Mouse (Mus musculus): ENCODE measurements around the gene Cpne7. TPM values are rescaled to one million over a fixed set of nuclear protein-coding genes. Genes with fewer than 3 reads are reported as not detected.

The Cpne7 gene
- total and polyA plus RNA-seq, 3 experiments, result not detected

DNA sequence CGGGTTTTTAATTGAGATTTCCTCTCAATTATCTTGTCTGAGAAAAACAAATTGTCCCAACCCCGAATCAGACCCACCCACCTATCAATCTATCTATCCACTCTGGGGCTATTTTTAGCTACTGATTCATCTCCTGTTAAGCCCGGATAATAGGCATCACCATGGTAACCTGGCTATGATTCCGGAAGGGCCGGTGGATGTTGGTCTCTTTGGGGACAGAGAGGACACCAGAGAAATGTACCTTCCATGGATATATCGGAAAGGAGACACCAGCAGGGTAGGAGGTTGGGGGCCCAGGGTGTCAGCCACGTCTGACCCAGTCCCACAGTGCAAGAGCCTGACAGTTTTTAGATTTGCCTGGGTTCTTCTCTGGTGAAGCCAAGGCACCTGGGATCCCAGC is 18.2 kb downstream of the Cpne7 start:
- DNase-seq (ENCODE audit: extremely low read depth), result no peak
- no peak for TF ChIP-seq USF2 (conservative IDR thresholded peaks at IDR 0.05; ENCODE audit: low read depth, low read length)
- TF ChIP-seq SIN3A (IDR thresholded peaks at IDR 0.05; ENCODE audit: low read length), result no peak
- no peak for TF ChIP-seq POLR2AphosphoS2 (IDR thresholded peaks at IDR 0.05; ENCODE audit: low read depth, low read length)
- TF ChIP-seq USF1 (IDR thresholded peaks at IDR 0.05; ENCODE audit: low read depth, low read length), result no peak
- TF ChIP-seq ZMIZ1 (IDR thresholded peaks at IDR 0.05; ENCODE audit: low read depth, low read length), result no peak
- no peak overlapping the region for H3K4me2 ChIP-seq (ENCODE audit: insufficient read depth, low read depth, poor library complexity, severe bottlenecking)
- H3K79me2 ChIP-seq (replicated peaks; ENCODE audit: control insufficient read depth, extremely low read depth, insufficient read depth, poor library complexity, severe bottlenecking), result no peaks in the 10 kb centered on the region
- H3K4me3 ChIP-seq (replicated peaks in 1 of 3; ENCODE audit: low read depth in 2 of 3, low read length in 2 of 3, poor library complexity in 1 of 3), result no peak overlapping the region
- H3K27ac ChIP-seq (ENCODE audit: insufficient read depth, low read depth), result no peak overlapping the region
- dilution Hi-C loops (cut with MboI; ENCODE audit: extremely low pct_ligation_motif_present, extremely low pct_unique_long_range_greater_than_20kb, low sequenced_read_pairs) (no loop called here), in situ Hi-C loops (cut with MboI; ENCODE audit: low pct_ligation_motif_present, low pct_unique_long_range_greater_than_20kb, low sequenced_read_pairs) (no loop called here)
- no peaks in the 10 kb centered on the region for H3K36me3 ChIP-seq (replicated peaks in 1 of 2; ENCODE audit: control insufficient read depth in 1 of 2, insufficient read depth in 1 of 2, low read length in 1 of 2)
- no peak overlapping the region for H3K9ac ChIP-seq (ENCODE audit: insufficient read depth, low read depth)
- peaks cover 48% of the 10 kb centered on the region for H3K27me3 ChIP-seq (replicated peaks)
- H3K9me3 ChIP-seq (replicated peaks; ENCODE audit: low read length), result peaks cover 10% of the 10 kb centered on the region
- peaks cover 0 to 6% of the 10 kb centered on the region in 2 experiments; a peak in 2 of 4 replicates for H3K4me1 ChIP-seq (ENCODE audit: control insufficient read depth in 1 of 2, insufficient read depth in 2 of 2)

DNA sequence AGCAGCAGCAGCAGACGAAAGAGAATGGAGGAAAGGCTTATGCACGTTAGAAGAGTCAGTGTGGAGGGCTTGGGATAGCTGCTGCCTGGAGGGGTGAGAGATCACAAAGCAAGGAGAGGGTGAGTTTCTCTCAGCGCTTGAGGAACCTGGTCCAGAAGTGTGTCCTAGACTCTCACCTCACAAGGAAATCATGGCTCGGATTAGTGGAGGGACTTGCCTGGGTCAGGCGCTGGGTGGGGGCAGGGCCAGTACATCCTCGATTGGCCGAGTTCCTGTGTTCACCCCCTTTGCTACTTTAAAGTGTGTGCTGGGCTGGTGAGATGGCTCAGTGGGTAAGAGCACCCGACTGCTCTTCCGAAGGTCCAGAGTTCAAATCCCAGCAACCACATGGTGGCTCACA is 18.6 kb downstream of the Cpne7 start:
- DNase-seq (ENCODE audit: extremely low read depth), result no peak
- no peak overlapping the region for H3K4me3 ChIP-seq (replicated peaks in 1 of 3; ENCODE audit: low read depth in 2 of 3, low read length in 2 of 3, poor library complexity in 1 of 3)
- peaks cover 46% of the 10 kb centered on the region for H3K27me3 ChIP-seq (replicated peaks)
- no peak overlapping the region for H3K27ac ChIP-seq (ENCODE audit: insufficient read depth, low read depth)
- H3K79me2 ChIP-seq (replicated peaks; ENCODE audit: control insufficient read depth, extremely low read depth, insufficient read depth, poor library complexity, severe bottlenecking), result no peaks in the 10 kb centered on the region
- dilution Hi-C loops (cut with MboI; ENCODE audit: extremely low pct_ligation_motif_present, extremely low pct_unique_long_range_greater_than_20kb, low sequenced_read_pairs), result no loop called here
- in situ Hi-C loops (cut with MboI; ENCODE audit: low pct_ligation_motif_present, low pct_unique_long_range_greater_than_20kb, low sequenced_read_pairs), result no loop called here
- H3K4me1 ChIP-seq (ENCODE audit: control insufficient read depth in 1 of 2, insufficient read depth in 2 of 2), result peaks cover 0 to 5% of the 10 kb centered on the region in 2 experiments; a peak in 2 of 4 replicates
- peaks cover 10% of the 10 kb centered on the region for H3K9me3 ChIP-seq (replicated peaks; ENCODE audit: low read length)
- H3K4me2 ChIP-seq (ENCODE audit: insufficient read depth, low read depth, poor library complexity, severe bottlenecking), result no peak overlapping the region
- H3K9ac ChIP-seq (ENCODE audit: insufficient read depth, low read depth), result no peak overlapping the region
- H3K36me3 ChIP-seq (replicated peaks in 1 of 2; ENCODE audit: control insufficient read depth in 1 of 2, insufficient read depth in 1 of 2, low read length in 1 of 2), result no peaks in the 10 kb centered on the region
- TF ChIP-seq POLR2A (IDR thresholded peaks at IDR 0.05; ENCODE audit: low read depth, low read length) (no peak), CHD1 (IDR thresholded peaks at IDR 0.05; ENCODE audit: low read depth, low read length) (no peak), MAX (IDR thresholded peaks at IDR 0.05; ENCODE audit: low read length) (no peak), JUND (conservative IDR thresholded peaks at IDR 0.05; ENCODE audit: low read depth, low read length) (no peak), MXI1 (IDR thresholded peaks at IDR 0.05; ENCODE audit: low read depth, low read length) (no peak), JUN (IDR thresholded peaks at IDR 0.05; ENCODE audit: insufficient read depth, low read depth, low read length) (no peak), ZC3H11A (IDR thresholded peaks at IDR 0.05; ENCODE audit: low read depth, low read length) (no peak), MAFK (IDR thresholded peaks at IDR 0.05; ENCODE audit: insufficient replicate concordance, low read length) (no peak), NRF1 (IDR thresholded peaks at IDR 0.05; ENCODE audit: low read depth, low read length) (no peak), POLR2AphosphoS2 (IDR thresholded peaks at IDR 0.05; ENCODE audit: low read depth, low read length) (no peak), RCOR1 (conservative IDR thresholded peaks at IDR 0.05; ENCODE audit: low read depth, low read length) (no peak), ELF1 (IDR thresholded peaks at IDR 0.05; ENCODE audit: low read depth, low read length) (no peak), KAT2A (IDR thresholded peaks at IDR 0.05; ENCODE audit: insufficient replicate concordance, low read length) (no peak), BHLHE40 (IDR thresholded peaks at IDR 0.05; ENCODE audit: low read depth, low read length) (no peak), EP300 (IDR thresholded peaks at IDR 0.05; ENCODE audit: low read length) (no peak), ZNF384 (IDR thresholded peaks at IDR 0.05; ENCODE audit: low read depth, low read length) (no peak), MYC (IDR thresholded peaks at IDR 0.05; ENCODE audit: low read depth, low read length) (no peak), ZMIZ1 (IDR thresholded peaks at IDR 0.05; ENCODE audit: low read depth, low read length) (no peak), UBTF (IDR thresholded peaks at IDR 0.05; ENCODE audit: low read depth, low read length) (no peak), USF1 (IDR thresholded peaks at IDR 0.05; ENCODE audit: low read depth, low read length) (no peak)

Measured in CH12.LX (cell line).